Mouse (Mus musculus) adrenal gland, adult (tissue): ENCODE measurements at regions not wholly inside any gene's neighbourhood (a gene's known extent, or its start where the extent isn't known, plus 50 kb on each side); places are given as distances from the start of the nearest gene placed in this dataset.
"Not testable (repeated sequence)": the region's sequence is repeated elsewhere in the genome, so short reads cannot be mapped to it uniquely, and the experiment has no call there.

Experiments
- DNase-seq, 2 experiments: peaks; one replicate each; pipeline ENCODE4 v3.0.0; 2022 to 2023; ENCODE audit warnings: low spot score in 1 of 2; ENCODE audit not compliant: inconsistent age in 2 of 2

- DNase-seq, result no peak
These were observed 847.3 kb downstream of the Bcl11a start for GRCm38 (mm10) chr11:24925135-24925534.

DNA sequence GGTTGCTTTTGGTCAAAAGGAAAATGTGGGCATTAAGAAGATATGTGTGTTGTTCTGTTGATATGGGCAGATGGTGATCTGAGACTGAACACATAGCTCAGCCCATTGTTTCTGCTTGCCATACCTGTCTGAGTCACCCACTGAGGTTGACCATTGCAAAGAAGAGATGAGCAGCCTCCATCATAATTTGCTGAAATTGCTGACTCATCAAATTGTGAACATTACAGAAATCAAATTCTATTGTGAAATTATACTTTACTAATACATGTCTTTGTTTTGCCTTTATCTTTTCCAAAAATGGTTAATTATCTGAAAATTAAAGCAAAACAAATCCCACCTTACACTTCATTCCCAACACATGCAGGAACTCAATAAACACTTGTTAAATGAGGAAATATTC, 865.8 kb downstream of the Bcl11a start:
- DNase-seq, result no peak

DNA sequence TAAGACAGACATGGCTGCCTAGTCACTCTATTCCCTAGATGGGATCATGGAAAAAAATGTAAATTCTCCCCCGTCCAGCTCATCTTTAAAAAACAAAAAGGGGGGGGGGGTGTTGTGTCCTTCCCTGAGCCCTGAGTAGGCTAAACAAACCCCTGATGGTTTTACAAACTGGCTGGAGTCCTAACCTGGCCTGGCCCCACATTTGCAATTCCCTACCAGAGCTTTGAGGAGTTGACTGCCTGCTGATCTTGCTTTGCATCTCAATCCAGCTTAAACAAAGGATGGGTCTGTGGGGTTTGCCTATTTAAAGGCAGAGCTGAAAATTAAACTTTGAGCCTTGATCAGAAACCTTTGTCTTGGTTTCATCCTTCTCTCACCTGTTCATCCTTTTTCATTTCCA, 873.3 kb downstream of the Bcl11a start:
- no peak for DNase-seq

GRCm38 (mm10) chr11:24972359-24972758, 894.5 kb downstream of the Bcl11a start:
- no peak for DNase-seq

GRCm38 (mm10) chr11:24980193-24980665, 902.4 kb downstream of the Bcl11a start:
- DNase-seq, result no peak

- DNase-seq, result no peak
These were observed 905.3 kb downstream of the Bcl11a start for GRCm38 (mm10) chr11:24983060-24983629.

- peak; percentile 88 to 92 for DNase-seq
These were observed 927.6 kb downstream of the Bcl11a start for GRCm38 (mm10) chr11:25005491-25005890.

DNA sequence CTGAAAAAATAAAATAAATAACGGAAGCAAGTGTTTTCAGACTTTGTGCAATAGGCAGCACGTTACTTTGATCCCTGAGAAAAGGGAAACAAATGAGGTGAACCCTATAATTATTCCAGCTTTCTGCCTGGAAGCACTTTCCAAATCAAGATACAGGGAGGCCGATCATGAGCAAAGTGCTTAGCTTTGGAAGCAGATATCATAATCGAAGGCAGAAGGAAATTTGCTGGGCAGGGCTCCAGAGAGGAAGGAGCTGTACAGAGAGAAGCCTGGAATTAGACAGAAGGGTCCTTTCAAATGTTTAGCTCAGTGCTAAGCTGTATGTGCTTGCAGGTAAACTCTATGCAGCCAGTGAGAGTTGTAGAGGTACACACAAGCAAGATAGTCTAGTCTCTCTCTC, 948.9 kb downstream of the Bcl11a start:
- no peak for DNase-seq

GRCm38 (mm10) chr11:25040983-25041382, 963.1 kb downstream of the Bcl11a start:
- DNase-seq, result no peak

DNA sequence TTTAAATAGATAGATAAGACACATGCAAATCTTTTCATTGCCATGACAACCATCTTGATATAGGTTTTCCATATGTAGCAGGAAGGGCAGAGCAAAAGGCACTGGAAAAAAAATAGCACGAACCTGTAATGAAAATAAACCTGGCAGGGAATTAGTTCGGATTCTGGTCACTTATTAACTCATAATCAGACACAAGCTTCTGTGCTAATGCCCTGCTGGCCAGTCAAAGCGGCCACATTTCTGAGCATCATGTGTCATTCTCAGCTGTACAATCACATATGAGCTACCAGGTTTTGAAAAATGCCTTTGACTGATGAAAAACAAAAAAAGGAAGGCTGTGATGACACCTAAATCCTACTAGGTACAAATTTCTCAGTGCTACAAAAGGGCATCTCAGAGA, 964.9 kb downstream of the Bcl11a start:
- no peak for DNase-seq

- no peak for DNase-seq
These were observed 967.5 kb downstream of the Bcl11a start for GRCm38 (mm10) chr11:25045339-25045738.

GRCm38 (mm10) chr11:25045977-25046376, 968.1 kb downstream of the Bcl11a start:
- DNase-seq, result no peak

DNA sequence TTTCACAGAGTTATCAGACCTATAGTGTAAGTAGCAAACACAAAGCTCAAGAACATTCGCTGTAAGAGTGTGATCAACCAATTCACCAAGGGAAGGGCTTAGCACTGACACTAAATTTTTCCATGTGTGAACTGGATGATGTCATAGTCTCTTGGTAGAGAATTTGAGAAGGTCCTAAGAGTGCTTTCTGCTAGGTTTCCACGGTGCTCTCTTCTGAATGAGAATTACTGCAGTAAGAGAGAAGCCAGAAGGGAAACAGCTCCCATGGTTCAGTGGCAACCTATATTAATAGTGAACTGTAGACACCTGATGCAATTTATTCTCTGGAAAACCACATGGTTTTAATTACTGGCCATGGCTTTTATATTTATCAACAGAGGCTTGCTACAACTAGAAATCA, 977.8 kb downstream of the Bcl11a start:
- DNase-seq, result no peak

- peak in 1 of 2 experiments; percentile 22 for DNase-seq
These were observed 979.3 kb downstream of the Bcl11a start for GRCm38 (mm10) chr11:25057093-25057521.

DNA sequence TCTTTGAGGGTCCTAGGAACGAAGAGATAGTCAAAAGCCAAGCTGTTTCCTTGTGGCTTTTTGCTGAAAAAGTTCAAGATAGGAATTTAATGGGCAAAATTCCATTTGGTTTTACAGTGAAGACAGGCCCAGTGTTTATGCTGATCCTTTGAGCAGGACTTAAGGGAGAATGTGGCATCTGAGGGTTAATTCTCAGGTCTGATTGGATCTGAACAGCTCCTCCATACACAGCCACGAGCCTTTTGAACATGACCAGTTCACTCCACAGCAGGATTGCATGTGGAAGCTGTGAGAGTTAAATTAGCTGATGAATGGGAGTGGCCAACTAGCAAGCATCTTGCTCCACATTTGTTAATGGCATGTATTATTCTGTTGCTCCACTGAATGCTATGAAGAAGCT, 979.7 kb downstream of the Bcl11a start:
- DNase-seq, result no peak

- DNase-seq, result no peak
These were observed 985.2 kb downstream of the Bcl11a start for GRCm38 (mm10) chr11:25063042-25063441.

DNA sequence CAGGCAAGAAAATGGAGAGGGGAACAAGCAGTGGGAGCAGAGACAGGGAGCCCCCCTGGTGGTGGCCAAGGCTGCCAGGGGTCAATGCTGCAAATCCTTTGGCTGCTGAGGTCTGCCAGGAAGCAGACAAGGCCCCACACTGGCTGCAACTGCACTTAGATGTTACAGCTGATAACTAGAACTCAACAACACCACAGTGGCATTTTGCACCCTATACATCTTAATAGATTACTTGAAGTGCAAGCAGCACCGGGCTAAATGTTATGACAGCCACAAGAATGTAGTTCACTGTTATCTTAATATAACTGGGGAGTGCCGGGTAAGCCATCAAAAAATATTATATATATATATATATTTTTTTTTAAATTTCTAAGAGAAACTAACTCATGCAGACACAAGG, 986.1 kb downstream of the Bcl11a start:
- DNase-seq, result no peak

- not testable (repeated sequence) for DNase-seq
These were observed 1022.1 kb downstream of the Bcl11a start for GRCm38 (mm10) chr11:25099976-25100375.

- no peak for DNase-seq
These were observed 1026.6 kb downstream of the Bcl11a start for GRCm38 (mm10) chr11:25104432-25104831.

DNA sequence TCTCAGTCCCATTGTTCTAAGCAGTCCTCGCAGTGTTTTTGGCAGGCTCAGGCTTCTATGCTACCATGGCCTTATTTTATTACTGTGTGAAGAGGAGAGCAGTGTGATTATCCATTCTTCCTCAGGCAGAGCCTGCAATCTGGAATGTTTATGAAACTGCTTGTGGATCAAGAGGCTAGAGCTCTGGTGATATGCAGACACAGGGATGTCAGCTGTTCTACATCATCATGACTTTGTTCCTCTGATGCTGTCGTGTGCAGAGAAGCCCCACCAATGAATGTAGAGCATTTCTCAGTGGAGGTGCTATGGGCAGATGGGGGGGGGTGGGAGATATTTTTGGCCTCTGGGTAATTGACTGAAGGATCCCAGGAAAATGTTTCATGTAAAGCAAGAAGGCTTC, 1046.6 kb downstream of the Bcl11a start:
- DNase-seq, result no peak

- no peak for DNase-seq
These were observed 1064.4 kb downstream of the Bcl11a start for GRCm38 (mm10) chr11:25142226-25142625.

DNA sequence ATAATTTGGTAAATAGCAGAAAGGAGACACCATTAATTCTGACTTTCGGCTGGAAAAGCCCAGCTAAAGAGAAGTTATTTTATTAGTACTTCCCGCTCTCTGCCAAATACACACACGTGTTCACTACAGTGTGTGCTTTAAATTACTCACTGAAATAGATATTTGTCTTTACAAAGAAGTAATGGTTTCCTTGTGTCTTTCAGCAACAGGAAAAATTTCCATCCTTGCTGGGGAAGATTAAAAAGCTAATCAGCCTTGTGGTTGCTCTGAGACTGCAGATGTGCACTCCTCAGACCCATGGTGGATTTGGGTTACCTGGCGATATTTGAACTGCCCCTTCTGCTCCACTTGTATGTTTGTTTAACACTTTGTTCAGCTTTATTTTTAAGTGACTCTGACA, 1065.0 kb downstream of the Bcl11a start:
- DNase-seq, result no peak

DNA sequence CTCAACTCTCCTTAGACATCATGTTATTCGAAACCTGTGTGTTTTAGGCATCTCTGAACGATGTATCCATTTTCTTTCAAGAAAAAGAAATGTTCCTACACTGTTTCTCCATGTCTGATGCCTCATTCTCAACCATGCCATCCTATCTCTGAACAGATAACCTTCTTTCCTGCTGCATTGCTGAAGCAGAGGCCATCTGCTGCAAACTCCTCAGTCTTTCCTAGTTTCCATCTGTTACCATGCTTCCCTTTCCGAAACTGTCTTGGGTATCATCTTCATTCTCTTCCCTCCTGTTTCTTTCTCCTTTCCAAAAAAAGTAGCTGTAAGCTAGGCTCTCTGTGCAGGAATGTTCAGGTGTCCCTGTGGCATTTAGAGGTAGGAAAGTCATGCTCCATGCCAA, 1063.3 kb downstream of the 5730522E02Rik start:
- no peak for DNase-seq
